Mouse (Mus musculus) spleen, adult 18-20 months (tissue): Measurements from ENCODE around the gene Atp5e.

ENCODE experiments used
- DNase-seq, 2 experiments: peaks; one replicate each; pipeline ENCODE4 v3.0.0; 2022; ENCODE audit warnings: mixed read lengths in 2 of 2

Atp5e gene

GRCm38 (mm10) chr2:174413127-174413526 is 50.8 kb downstream of the Atp5e start:
- no peak for DNase-seq
